In the genomic region with DNA sequence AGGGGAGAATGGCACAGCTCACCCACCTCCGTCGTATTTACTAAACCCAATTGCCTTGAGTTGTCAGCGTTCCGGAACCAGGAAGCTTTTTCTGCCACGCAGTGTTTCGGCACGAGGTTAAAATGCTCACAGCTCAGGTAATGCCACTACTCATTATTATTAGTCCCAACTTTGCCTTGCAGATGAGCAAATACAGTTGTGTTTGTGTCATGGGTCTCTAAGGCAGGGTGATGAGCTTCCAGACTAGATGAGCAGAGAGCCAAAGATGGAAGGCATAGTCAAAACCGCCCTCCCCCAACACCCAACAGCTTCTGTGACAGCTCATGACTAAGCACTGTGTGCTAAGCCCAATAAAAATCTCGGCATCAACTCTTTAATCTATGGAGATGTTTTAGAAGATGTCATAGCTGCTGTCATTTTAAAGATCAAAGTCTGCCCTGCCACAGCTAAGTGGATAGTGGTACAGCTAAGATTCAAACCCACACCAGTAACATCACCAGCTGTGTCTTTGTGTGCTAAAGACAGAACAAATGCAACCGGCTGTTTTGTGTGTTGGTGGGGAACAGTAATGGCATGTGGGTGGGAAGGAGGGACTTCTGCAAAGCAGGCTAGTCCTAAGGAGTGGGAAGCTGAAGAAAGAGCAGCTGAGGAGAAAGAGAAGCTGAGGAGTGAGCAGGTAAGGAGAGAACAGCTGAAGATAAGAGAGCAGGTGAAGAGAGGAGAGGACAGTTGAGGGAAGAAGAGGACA, we compare ENCODE assay signal across 33 mouse cellular contexts.
A peak's percentile ranks its signal among the peaks of the same experiment; 100 is the strongest.
DNase-seq lines count a peak whose midpoint lies in the region; ATAC-seq and TF ChIP-seq lines count a peak whose summit lies in the region.
"Had no signal": no experiment of that assay in that cellular context is flagged by ENCODE, and none has a peak within 500 bp of the region (broad histone marks: within the 10 kb centered on the region; RNA-seq: fewer than 3 reads in every experiment).

No protein-coding gene starts in this region.

- no peaks in the 10 kb centered on the region for H3K9me3 ChIP-seq in lung, postnatal 0 days (ENCODE audit: low read length)
- H3K9me3 ChIP-seq in limb, embryonic 10.5 days (replicated peaks), result no peaks in the 10 kb centered on the region
- peaks cover 4% of the 10 kb centered on the region; the same call in 1 of the 2 replicates for H3K9me3 ChIP-seq in kidney, embryonic 16.5 days (ENCODE audit: low read length)
- H3K9me3 ChIP-seq: embryonic facial prominence, embryonic 13.5 days; forebrain, embryonic 10.5 days; forebrain, embryonic 15.5 days; limb, embryonic 15.5 days; liver, embryonic 13.5 days; midbrain, embryonic 13.5 days; neural tube, embryonic 13.5 days had no signal

- no peaks in the 10 kb centered on the region for H3K27me3 ChIP-seq in lung, postnatal 0 days (replicated peaks; ENCODE audit: insufficient read depth, low read length)
- H3K27me3 ChIP-seq in limb, embryonic 10.5 days (ENCODE audit: low read depth, poor library complexity, severe bottlenecking), result no peaks in the 10 kb centered on the region
- H3K27me3 ChIP-seq in kidney, embryonic 16.5 days (ENCODE audit: insufficient read depth, low read length), result no peaks in the 10 kb centered on the region
- H3K27me3 ChIP-seq: CH12.LX; embryonic facial prominence, embryonic 13.5 days; forebrain, embryonic 15.5 days; hindbrain, embryonic 12.5 days; liver, embryonic 13.5 days; midbrain, embryonic 13.5 days; neural tube, embryonic 13.5 days had no signal

- DNase-seq in adrenal gland, adult 2 months, result peak; percentile 50
- no peak for DNase-seq in adrenal gland, postnatal 4 days (ENCODE audit: low spot score in 2 of 2)
- peak; percentile 6 to 20 for DNase-seq in frontal cortex, postnatal 36 days (ENCODE audit: low spot score in 2 of 2)
- DNase-seq in frontal cortex, postnatal 10 days (ENCODE audit: low spot score in 2 of 2), result no peak
- no peak for DNase-seq in lung, postnatal 0 days (ENCODE audit: low spot score)
- DNase-seq in lung, postnatal 14 days, result no peak
- no peak for DNase-seq in limb, embryonic 10.5 days (ENCODE audit: low spot score)
- DNase-seq: cerebellum, adult 18-20 months; cerebellum, postnatal 10 days; gastrocnemius, postnatal 14 days; heart, postnatal 36 days; kidney, adult 9 months; kidney, postnatal 14 days; left cerebral cortex, postnatal 4 days; liver, embryonic 13.5 days; lung, adult 18-20 months; lung, postnatal 36 days; right cerebral cortex, postnatal 25 days; spleen, adult 18-20 months; thymus, adult 18-20 months; thymus, postnatal 25 days had no signal

- ATAC-seq in lung, postnatal 0 days, result peak; percentile 23
- ATAC-seq in kidney, embryonic 16.5 days (ENCODE audit: low FRiP score, low TSS enrichment), result no peak
- ATAC-seq: forebrain, embryonic 15.5 days; intestine, postnatal 0 days; midbrain, embryonic 13.5 days had no signal

- H3K4me3 ChIP-seq in lung, postnatal 0 days (ENCODE audit: low read depth, low read length), result no peak overlapping the region
- no peak overlapping the region for H3K4me3 ChIP-seq in limb, embryonic 10.5 days
- no peak overlapping the region for H3K4me3 ChIP-seq in kidney, embryonic 16.5 days (ENCODE audit: low read length)
- H3K4me3 ChIP-seq: embryonic facial prominence, embryonic 13.5 days; forebrain, embryonic 10.5 days; forebrain, embryonic 15.5 days; hindbrain, embryonic 12.5 days; left cerebral cortex, adult 2 months; limb, embryonic 15.5 days; liver, embryonic 13.5 days; midbrain, embryonic 13.5 days; neural tube, embryonic 13.5 days had no signal

- TF ChIP-seq CTCF in lung, postnatal 0 days (IDR thresholded peaks at IDR 0.05), result no peak

- no peak overlapping the region for H3K9ac ChIP-seq in lung, postnatal 0 days (replicated peaks; ENCODE audit: low read depth)
- no peak overlapping the region for H3K9ac ChIP-seq in kidney, embryonic 16.5 days (replicated peaks; ENCODE audit: low read length)
- H3K9ac ChIP-seq: embryonic facial prominence, embryonic 13.5 days; forebrain, embryonic 15.5 days; hindbrain, embryonic 12.5 days; limb, embryonic 15.5 days; liver, embryonic 13.5 days; midbrain, embryonic 13.5 days; neural tube, embryonic 13.5 days had no signal

- H3K27ac ChIP-seq in lung, postnatal 0 days (ENCODE audit: low read length), result no peak overlapping the region
- 0 out of 2 replicates have a peak overlapping the region, but pooled peaks have one; percentile 5 for H3K27ac ChIP-seq in limb, embryonic 10.5 days
- no peak overlapping the region for H3K27ac ChIP-seq in kidney, embryonic 16.5 days (ENCODE audit: low read length)
- H3K27ac ChIP-seq: embryonic facial prominence, embryonic 13.5 days; forebrain, embryonic 10.5 days; forebrain, embryonic 15.5 days; hindbrain, embryonic 12.5 days; left cerebral cortex, adult 2 months; limb, embryonic 15.5 days; liver, embryonic 13.5 days; midbrain, embryonic 13.5 days; neural tube, embryonic 13.5 days had no signal

- no peaks in the 10 kb centered on the region for H3K4me1 ChIP-seq in lung, postnatal 0 days (ENCODE audit: insufficient read depth, low read depth, low read length)
- H3K4me1 ChIP-seq in limb, embryonic 10.5 days, result no peaks in the 10 kb centered on the region
- no peaks in the 10 kb centered on the region for H3K4me1 ChIP-seq in kidney, embryonic 16.5 days (ENCODE audit: insufficient read depth, low read length)
- H3K4me1 ChIP-seq: forebrain, embryonic 10.5 days; forebrain, embryonic 15.5 days; liver, embryonic 13.5 days had no signal

- no peak for TF ChIP-seq EP300 in lung, postnatal 0 days (IDR thresholded peaks at IDR 0.05)

- H3K36me3 ChIP-seq in lung, postnatal 0 days (ENCODE audit: insufficient read depth, low read length), result no peaks in the 10 kb centered on the region
- no peaks in the 10 kb centered on the region for H3K36me3 ChIP-seq in limb, embryonic 10.5 days
- H3K36me3 ChIP-seq in kidney, embryonic 16.5 days (ENCODE audit: insufficient read depth, low read length), result no peaks in the 10 kb centered on the region
- H3K36me3 ChIP-seq: embryonic facial prominence, embryonic 13.5 days; forebrain, embryonic 10.5 days; forebrain, embryonic 15.5 days; hindbrain, embryonic 12.5 days; limb, embryonic 15.5 days; liver, embryonic 13.5 days; midbrain, embryonic 13.5 days; neural tube, embryonic 13.5 days had no signal

- H3K4me2 ChIP-seq in lung, postnatal 0 days (replicated peaks; ENCODE audit: low read depth, low read length), result no peak overlapping the region
- H3K4me2 ChIP-seq in kidney, embryonic 16.5 days (replicated peaks; ENCODE audit: low read depth, low read length), result no peak overlapping the region
- H3K4me2 ChIP-seq: embryonic facial prominence, embryonic 13.5 days; forebrain, embryonic 15.5 days; heart, embryonic 11.5 days; hindbrain, embryonic 12.5 days; limb, embryonic 15.5 days; liver, embryonic 13.5 days; midbrain, embryonic 13.5 days; neural tube, embryonic 13.5 days had no signal

- WGBS in lung, postnatal 0 days, result 67% methylated on average over 10 of the region's 10 CpGs
- 81% methylated on average over 10 of the region's 10 CpGs for WGBS in limb, embryonic 10.5 days
- WGBS in kidney, embryonic 16.5 days, result 63% methylated on average over 10 of the region's 10 CpGs

Comparison
In these comparisons a context has a peak if more than half of its experiments do, and no peak if none do; other contexts are left out.
1. DNase-seq: peak in adrenal gland, adult 2 months (single experiment) and frontal cortex, postnatal 36 days (2 of 2); none in adrenal gland, postnatal 4 days (0 of 2), frontal cortex, postnatal 10 days (0 of 2), lung, postnatal 0 days (single experiment), lung, postnatal 14 days (single experiment) and limb, embryonic 10.5 days (single experiment).